15 mouse cellular contexts compared by ENCODE assay signal in the genomic region with DNA sequence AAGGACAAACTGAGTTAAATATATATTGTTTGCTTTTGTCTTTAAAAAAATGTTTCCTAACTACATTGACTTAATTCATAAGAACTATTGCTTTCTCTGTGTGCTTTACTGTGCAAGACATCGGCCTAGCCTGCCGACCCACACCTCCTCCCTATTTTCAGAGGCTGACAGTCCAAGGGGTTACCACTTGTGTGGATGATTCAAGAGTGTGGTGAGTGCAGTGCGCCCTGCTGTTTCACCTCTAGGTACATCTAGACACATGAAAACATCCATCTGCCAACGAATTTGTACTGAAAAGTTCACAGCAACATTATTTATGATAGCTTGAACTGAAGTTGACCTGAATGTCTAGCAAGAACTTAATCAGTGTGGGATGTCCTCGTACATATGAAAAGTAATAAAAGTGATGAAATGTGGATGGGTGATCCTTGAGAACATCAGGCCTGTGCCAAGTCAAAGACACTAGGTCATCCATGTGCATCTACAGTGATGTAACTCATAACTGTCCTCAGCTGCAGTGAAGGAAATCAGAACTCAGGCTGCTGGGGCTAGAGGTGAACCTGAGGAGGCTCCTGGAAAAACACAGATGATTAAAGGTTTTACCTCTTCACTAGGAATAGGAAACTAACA.
"Had no signal": no experiment of that assay in that cellular context is flagged by ENCODE, and none has a peak within 500 bp of the region (broad histone marks: within the 10 kb centered on the region; RNA-seq: fewer than 3 reads in every experiment).

No protein-coding gene starts in this region.

- H3K4me1 ChIP-seq: liver, embryonic 15.5 days; neural tube, embryonic 15.5 days had no signal

- ATAC-seq: intestine, postnatal 0 days; lung, postnatal 0 days had no signal

- H3K36me3 ChIP-seq: limb, embryonic 10.5 days; liver, embryonic 15.5 days; midbrain, embryonic 10.5 days; neural tube, embryonic 15.5 days had no signal

- H3K27me3 ChIP-seq: liver, embryonic 15.5 days; neural tube, embryonic 15.5 days had no signal

- H3K27ac ChIP-seq: left cerebral cortex, adult 2 months; limb, embryonic 10.5 days; liver, embryonic 15.5 days; midbrain, embryonic 10.5 days; neural tube, embryonic 15.5 days had no signal

- H3K4me2 ChIP-seq: liver, embryonic 11.5 days; liver, embryonic 15.5 days; neural tube, embryonic 15.5 days had no signal

- DNase-seq: lung, adult 2 months; lung, postnatal 36 days; midbrain, embryonic 14.5 days; right cerebral cortex, adult 18-20 months; right cerebral cortex, postnatal 25 days; thymus, postnatal 36 days had no signal

- H3K9ac ChIP-seq: liver, embryonic 15.5 days; neural tube, embryonic 15.5 days had no signal

- H3K4me3 ChIP-seq: left cerebral cortex, adult 2 months; limb, embryonic 10.5 days; liver, embryonic 15.5 days; midbrain, embryonic 10.5 days; myocyte; neural tube, embryonic 15.5 days had no signal

- H3K9me3 ChIP-seq: limb, embryonic 10.5 days; liver, embryonic 15.5 days; midbrain, embryonic 10.5 days; neural tube, embryonic 15.5 days had no signal
